Mouse (Mus musculus) cortical plate, adult 2 months (tissue): ENCODE measurements around the gene Esf1.

Experiments
- CTCF ChIP-seq: fragments of 200-500 bp; IDR thresholded peaks from 2 replicates; pipeline ENCODE4 v1.5.1; 2011; ENCODE audit warnings: mild to moderate bottlenecking, control low read depth, low read length; ENCODE audit not compliant: insufficient read depth; ENCODE audit errors: extremely low read depth
- POLR2A ChIP-seq: fragments of 200-500 bp; IDR thresholded peaks from 2 replicates; pipeline ENCODE4 v1.6.1; 2011; ENCODE audit warnings: mild to moderate bottlenecking, low read length, control low read depth; ENCODE audit not compliant: insufficient read depth; ENCODE audit errors: extremely low read depth

DNA sequence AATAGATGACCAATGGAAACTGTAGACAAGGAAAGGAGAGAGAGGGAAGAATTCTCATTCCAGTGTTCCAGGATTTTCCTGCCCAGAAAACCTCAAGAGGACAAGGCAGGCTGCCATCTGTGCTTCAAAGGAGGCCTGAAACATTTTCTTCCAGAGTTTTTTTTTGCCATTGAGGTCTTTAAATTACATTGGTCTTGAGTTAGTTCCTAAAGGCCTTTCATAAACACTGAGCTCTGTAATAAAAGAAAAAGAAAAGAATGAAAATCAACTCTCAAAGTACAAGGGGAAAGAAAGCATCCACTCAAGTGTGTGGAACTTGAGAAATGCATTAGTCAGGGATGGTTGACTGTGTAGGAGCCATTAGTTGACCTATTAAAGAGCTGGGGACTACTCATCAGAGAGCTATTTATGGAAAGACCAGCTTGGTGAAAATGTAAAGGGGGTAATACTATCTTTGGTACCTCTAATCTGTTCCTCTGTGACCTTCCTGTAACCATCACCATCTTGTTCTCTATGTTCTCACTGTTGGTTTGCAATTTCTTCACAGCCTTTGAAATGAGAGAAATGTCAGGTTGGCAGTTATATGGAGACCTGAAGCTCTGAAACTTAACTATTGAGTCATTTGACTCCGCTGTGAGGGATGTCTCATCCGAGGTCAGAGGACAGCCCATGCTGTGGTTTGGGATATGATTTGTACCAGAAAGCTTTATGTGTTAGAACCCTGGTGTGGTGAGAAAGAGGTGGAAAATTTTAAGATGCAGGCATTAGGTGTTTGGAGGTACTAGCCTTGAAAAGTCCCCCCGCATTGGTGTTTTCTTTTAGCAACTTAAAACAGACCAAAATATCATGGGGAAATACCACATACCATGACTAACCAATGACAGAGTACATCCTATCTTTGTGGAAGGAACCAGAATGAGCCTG is 69.6 kb downstream of the Esf1 start:
- TF ChIP-seq CTCF = no peak
- TF ChIP-seq POLR2A = no peak
